Mouse (Mus musculus) hindbrain, embryonic 13.5 days (tissue): ENCODE measurements around the gene Armc6. TPM values are rescaled to one million over a fixed set of nuclear protein-coding genes. Genes with fewer than 3 reads are reported as not detected.
A peak's percentile ranks its signal among the peaks of the same experiment; 100 is the strongest.

Experiments used
- ATAC-seq: fragments of 200-750 bp; cut with Nextera tagmentation; 2 replicates; pipeline ENCODE4 v1.8.0; 2017; ENCODE audit warnings: moderate TSS enrichment; ENCODE audit not compliant: low FRiP score
- H3K27ac ChIP-seq: fragments of 300-500 bp; sonication (generic); 2 replicates; pipeline ENCODE4 v1.5.1; 2015; ENCODE audit warnings: inconsistent platforms, mild to moderate bottlenecking, moderate library complexity
- H3K27me3 ChIP-seq: fragments of 300-500 bp; sonication (generic); 2 replicates; pipeline ENCODE4 v1.6.1; 2015; ENCODE audit warnings: mild to moderate bottlenecking, inconsistent platforms
- H3K36me3 ChIP-seq: fragments of 300-500 bp; sonication (generic); 2 replicates; pipeline ENCODE4 v1.6.1; 2015; ENCODE audit warnings: mild to moderate bottlenecking, inconsistent platforms
- H3K4me1 ChIP-seq: fragments of 300-500 bp; sonication (generic); replicated peaks from 2 replicates; pipeline ENCODE4 v1.6.1; 2015; ENCODE audit warnings: inconsistent platforms
- H3K4me2 ChIP-seq: fragments of 300-500 bp; sonication (generic); 2 replicates; pipeline ENCODE4 v1.6.1; 2015; ENCODE audit warnings: inconsistent platforms, mild to moderate bottlenecking, moderate library complexity
- H3K4me3 ChIP-seq: fragments of 300-500 bp; sonication (generic); 2 replicates; pipeline ENCODE4 v1.5.1; 2015; ENCODE audit warnings: mild to moderate bottlenecking, inconsistent platforms
- H3K9ac ChIP-seq: fragments of 300-500 bp; sonication (generic); 2 replicates; pipeline ENCODE4 v1.6.1; 2015; ENCODE audit warnings: mild to moderate bottlenecking, inconsistent platforms
- H3K9me3 ChIP-seq: fragments of 300-500 bp; sonication (generic); 2 replicates; pipeline ENCODE4 v1.6.1; 2016; ENCODE audit warnings: inconsistent platforms
- WGBS: fragments of 180-500 bp; shearing (Covaris S2); methylation state at CpG from one replicate; pipeline ENCODE4 v1.1.7; 2015; 5-methylcytosine and 5-hydroxymethylcytosine counted together
- polyA plus RNA-seq: library from polyadenylated mRNA; unstranded; fragments of >200 nt; fragmentation: Nextera tagmentation; extraction: Ambion mirVana; gene quantifications from 2 replicates; pipeline ENCODE4 v1.2.1, GENCODE M21; 2015

Gene Armc6
- polyA plus RNA-seq, 1 experiment from 2014 or later: 79.1 TPM

DNA sequence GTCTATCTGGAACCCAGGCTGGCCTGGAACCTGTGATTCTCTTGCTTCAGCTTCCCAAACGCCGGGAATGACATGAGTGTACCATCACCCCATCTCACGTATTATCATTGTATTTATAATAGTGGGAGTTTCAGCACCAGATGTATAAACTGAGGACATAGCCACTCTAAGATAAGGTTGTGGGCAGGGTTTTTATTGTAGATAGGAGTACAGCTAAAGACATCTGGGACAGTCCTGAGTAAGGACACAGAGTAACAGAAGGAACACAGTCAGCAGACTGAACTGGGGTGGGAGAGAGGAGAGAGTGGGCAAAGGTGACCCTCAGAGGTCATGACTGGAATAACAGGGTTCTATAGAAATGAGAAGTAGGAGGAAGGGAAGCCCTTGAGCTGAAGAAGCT lies 33.4 kb upstream of the Armc6 start:
- Histone ChIP-seq H3K4me1 (no peaks in the 10 kb centered on the region), H3K4me2 (no peak overlapping the region), H3K27me3 (no peaks in the 10 kb centered on the region), H3K9me3 (no peaks in the 10 kb centered on the region), H3K27ac (no peak overlapping the region), H3K9ac (no peak overlapping the region), H3K4me3 (no peak overlapping the region), H3K36me3 (peaks cover 47% of the 10 kb centered on the region)
- WGBS: 90% methylated on average over 3 of the region's 3 CpGs
- no peak for ATAC-seq

DNA sequence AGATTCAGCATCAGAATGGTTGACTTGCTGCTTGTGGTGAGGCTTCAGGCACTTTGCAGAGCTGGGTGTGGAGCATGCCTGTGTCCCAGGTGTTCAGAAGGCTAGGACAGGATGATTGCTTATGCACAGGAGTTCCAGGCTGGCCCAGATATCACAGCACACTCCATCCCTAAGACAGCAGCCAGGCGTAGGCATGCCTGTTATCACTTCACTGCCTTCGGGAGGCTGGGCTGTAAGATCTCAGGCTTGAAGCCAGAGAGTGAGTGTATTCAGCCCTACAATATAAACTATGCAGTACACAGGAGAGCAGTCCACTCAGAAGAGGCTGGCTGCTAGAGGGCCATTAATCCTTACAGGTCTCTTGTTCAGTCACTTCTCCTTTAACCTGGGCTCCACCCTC lies 24.8 kb upstream of the Armc6 start:
- H3K9me3 ChIP-seq: no peaks in the 10 kb centered on the region
- no peak overlapping the region for H3K27ac ChIP-seq
- no peak for ATAC-seq
- H3K4me1 ChIP-seq: no peaks in the 10 kb centered on the region
- H3K9ac ChIP-seq: no peak overlapping the region
- no peak overlapping the region for H3K4me2 ChIP-seq
- 93% methylated on average over 2 of the region's 2 CpGs for WGBS
- no peak overlapping the region for H3K4me3 ChIP-seq
- H3K27me3 ChIP-seq: no peaks in the 10 kb centered on the region
- H3K36me3 ChIP-seq: peaks cover 100% of the 10 kb centered on the region

DNA sequence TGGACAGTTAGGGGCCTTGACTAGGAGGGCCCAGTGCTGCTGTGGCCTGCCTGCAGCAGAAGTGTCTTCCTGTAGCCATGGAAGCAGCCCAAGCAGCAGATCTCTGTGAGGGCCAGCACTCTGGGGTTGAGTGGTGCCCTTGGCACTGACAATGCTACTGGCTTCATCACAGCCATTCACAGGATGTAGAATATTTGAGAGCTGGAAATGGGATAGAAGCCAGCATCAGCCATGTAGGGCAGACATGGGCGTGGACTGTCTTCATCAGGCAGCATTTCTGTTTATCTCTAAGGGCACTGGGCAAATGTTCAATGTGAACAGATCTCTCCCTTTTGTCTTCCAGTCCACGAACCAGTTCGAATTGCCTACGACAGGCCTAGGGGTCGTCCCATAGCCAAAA lies 24.3 kb upstream of the Armc6 start:
- H3K9me3 ChIP-seq: no peaks in the 10 kb centered on the region
- H3K4me3 ChIP-seq: no peak overlapping the region
- no peak overlapping the region for H3K27ac ChIP-seq
- H3K36me3 ChIP-seq: peaks cover 100% of the 10 kb centered on the region
- no peak overlapping the region for H3K4me2 ChIP-seq
- no peaks in the 10 kb centered on the region for H3K27me3 ChIP-seq
- H3K9ac ChIP-seq: no peak overlapping the region; the same call in 1 of the 2 replicates
- H3K4me1 ChIP-seq: no peaks in the 10 kb centered on the region
- 92% methylated on average over 5 of the region's 5 CpGs for WGBS
- ATAC-seq: no peak

DNA sequence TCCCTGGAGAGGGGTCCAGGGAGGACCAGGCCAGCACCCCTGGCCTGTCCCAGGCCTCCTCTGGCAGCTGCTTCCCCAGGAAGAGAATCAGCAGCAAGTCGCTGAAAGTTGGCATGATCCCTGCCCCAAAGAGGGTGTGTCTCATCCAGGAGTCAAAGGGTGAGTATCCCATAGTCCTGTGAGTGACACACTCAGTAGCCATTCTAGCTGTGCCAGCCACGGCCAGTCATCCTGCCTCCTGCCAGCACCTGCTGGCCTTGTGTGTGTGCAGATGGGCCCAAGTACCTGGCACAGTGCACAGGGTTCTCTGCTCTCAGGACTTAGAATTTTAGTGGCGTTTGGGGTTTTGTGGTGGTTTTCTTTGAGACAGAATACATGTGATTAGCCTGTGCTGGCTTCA lies 23.2 kb upstream of the Armc6 start:
- no peak overlapping the region for H3K9ac ChIP-seq
- H3K9me3 ChIP-seq: no peaks in the 10 kb centered on the region
- no peak overlapping the region for H3K4me2 ChIP-seq
- H3K4me3 ChIP-seq: no peak overlapping the region
- H3K4me1 ChIP-seq: no peaks in the 10 kb centered on the region
- H3K36me3 ChIP-seq: peaks cover 100% of the 10 kb centered on the region
- no peaks in the 10 kb centered on the region for H3K27me3 ChIP-seq
- ATAC-seq: no peak
- WGBS: 93% methylated on average over 3 of the region's 3 CpGs
- no peak overlapping the region for H3K27ac ChIP-seq

DNA sequence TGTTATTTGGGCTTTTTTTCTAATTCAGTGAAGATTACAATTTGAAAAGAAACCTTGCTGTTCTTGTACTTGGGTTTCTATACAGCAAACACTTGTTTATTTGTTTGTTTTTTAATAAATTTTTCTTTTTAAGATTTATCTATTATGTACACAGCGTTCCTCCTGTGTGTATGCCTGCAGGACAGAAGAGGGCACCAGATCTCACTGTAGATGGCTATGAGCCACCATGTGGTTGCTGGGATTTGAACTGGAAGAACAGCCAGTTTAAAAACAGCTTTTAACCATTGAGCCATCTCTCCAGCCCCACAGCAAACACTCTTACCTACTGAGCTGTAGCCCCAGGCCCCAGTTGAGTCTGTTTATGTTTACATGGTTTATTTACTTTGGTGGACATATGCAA lies 20.4 kb upstream of the Armc6 start:
- H3K9ac ChIP-seq: no peak overlapping the region
- 82% methylated on average over 1 of the region's 1 CpGs for WGBS
- no peak overlapping the region for H3K4me3 ChIP-seq
- H3K9me3 ChIP-seq: no peaks in the 10 kb centered on the region
- no peak for ATAC-seq
- H3K27ac ChIP-seq: no peak overlapping the region
- no peaks in the 10 kb centered on the region for H3K27me3 ChIP-seq
- no peak overlapping the region for H3K4me2 ChIP-seq
- peaks cover 100% of the 10 kb centered on the region for H3K36me3 ChIP-seq
- H3K4me1 ChIP-seq: no peaks in the 10 kb centered on the region

DNA sequence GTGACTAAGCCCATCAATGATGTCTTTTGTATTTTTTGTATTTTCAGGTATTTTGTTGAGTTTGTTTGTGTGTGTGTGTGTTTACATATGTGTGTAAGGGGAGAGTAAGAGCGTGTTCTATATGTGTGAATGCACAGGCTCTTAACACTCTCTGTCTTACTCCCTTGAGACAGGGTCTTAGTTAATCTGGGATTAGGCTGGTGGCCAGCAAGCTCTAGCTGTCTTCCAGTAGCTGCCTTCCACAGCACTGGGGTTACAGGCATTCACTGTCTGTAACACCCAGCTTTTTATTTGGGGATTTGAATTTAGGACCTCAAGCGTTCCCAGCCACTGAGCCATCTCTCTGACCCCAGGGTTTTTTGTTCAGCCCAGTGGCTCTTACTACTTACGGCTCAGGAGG lies 13.6 kb upstream of the Armc6 start:
- Histone ChIP-seq H3K9ac (peak overlapping the region; percentile 35; the same call in 1 of the 2 replicates), H3K27ac (no peak overlapping the region), H3K36me3 (peaks cover 93% of the 10 kb centered on the region), H3K4me3 (no peak overlapping the region), H3K9me3 (no peaks in the 10 kb centered on the region), H3K4me1 (peaks cover 23% of the 10 kb centered on the region), H3K4me2 (no peak overlapping the region), H3K27me3 (no peaks in the 10 kb centered on the region)
- 94% methylated on average over 3 of the region's 3 CpGs for WGBS
- ATAC-seq: no peak

DNA sequence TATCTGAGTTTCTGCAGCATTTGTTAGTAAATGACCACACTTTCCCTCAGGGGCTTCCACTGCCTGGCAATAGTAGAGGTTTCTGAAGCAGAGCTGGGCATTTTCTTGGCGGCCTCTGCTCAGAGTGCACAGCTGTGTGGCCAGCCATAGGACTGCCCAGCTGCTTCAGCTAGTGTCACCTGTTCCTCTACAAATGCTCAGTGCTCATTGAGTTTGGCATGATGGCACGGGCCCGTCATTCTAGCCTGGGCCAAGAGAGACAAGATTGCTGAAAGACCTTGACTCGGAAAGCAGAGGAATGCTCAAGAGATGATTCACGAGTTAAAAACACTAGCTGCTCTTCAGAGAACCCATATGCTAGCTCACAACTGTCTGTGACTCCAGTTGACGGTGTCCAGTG lies 12.4 kb upstream of the Armc6 start:
- Histone ChIP-seq H3K9ac (no peak overlapping the region), H3K36me3 (peaks cover 93% of the 10 kb centered on the region), H3K27ac (no peak overlapping the region), H3K27me3 (no peaks in the 10 kb centered on the region), H3K4me1 (peaks cover 23% of the 10 kb centered on the region), H3K9me3 (no peaks in the 10 kb centered on the region), H3K4me2 (no peak overlapping the region), H3K4me3 (no peak overlapping the region)
- WGBS: 91% methylated on average over 6 of the region's 6 CpGs
- ATAC-seq: no peak

DNA sequence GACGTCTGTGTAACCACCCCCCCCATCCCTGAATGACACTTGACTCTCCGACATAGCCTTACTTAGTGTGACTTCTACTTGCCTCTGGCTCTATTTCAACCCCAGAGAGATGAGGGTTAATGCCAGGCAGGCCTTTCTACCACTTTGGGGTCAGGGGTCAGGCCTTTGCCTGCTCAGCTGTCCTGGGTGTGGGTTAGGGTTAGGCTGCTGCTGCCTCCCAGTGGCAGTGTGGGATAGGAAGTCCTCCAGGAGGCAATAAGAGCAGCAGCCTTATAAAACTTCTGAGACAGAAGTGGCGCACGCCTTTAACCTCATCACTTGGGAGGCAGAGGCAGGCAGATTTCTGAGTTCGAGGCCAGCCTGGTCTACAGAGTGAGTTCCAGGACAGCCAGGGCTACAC lies 6.4 kb upstream of the Armc6 start:
- WGBS: 87% methylated on average over 5 of the region's 5 CpGs
- Histone ChIP-seq H3K27ac (no peak overlapping the region), H3K36me3 (peaks cover 86% of the 10 kb centered on the region), H3K9ac (no peak overlapping the region), H3K27me3 (no peaks in the 10 kb centered on the region), H3K4me3 (no peak overlapping the region), H3K4me2 (no peak overlapping the region), H3K4me1 (peaks cover 40% of the 10 kb centered on the region), H3K9me3 (no peaks in the 10 kb centered on the region)
- ATAC-seq: no peak

DNA sequence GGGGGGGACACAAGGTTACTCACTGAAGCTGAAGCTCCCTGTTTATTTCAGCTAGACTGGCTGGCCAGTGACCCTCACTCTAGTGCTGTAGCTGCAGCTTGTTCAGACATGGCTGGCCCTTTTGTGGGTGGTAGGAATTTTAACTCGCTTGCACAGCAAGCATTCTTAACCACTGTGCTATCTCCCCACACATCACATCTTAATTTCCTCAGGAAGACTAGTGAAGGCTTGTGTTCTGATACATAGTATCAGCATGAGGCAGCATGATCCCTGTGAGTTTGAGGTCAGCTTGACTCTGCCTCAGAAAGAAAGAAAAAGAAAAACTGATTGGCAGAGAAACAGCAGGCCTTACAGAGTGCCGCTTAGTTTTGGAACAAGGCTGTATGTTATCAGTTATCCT lies 3.6 kb upstream of the Armc6 start:
- 91% methylated on average over 2 of the region's 2 CpGs for WGBS
- no peaks in the 10 kb centered on the region for H3K9me3 ChIP-seq
- no peak overlapping the region for H3K4me3 ChIP-seq
- H3K4me2 ChIP-seq: no peak overlapping the region
- H3K27ac ChIP-seq: no peak overlapping the region
- H3K4me1 ChIP-seq: peaks cover 43% of the 10 kb centered on the region
- peaks cover 63% of the 10 kb centered on the region for H3K36me3 ChIP-seq
- ATAC-seq: no peak
- no peaks in the 10 kb centered on the region for H3K27me3 ChIP-seq
- H3K9ac ChIP-seq: no peak overlapping the region

DNA sequence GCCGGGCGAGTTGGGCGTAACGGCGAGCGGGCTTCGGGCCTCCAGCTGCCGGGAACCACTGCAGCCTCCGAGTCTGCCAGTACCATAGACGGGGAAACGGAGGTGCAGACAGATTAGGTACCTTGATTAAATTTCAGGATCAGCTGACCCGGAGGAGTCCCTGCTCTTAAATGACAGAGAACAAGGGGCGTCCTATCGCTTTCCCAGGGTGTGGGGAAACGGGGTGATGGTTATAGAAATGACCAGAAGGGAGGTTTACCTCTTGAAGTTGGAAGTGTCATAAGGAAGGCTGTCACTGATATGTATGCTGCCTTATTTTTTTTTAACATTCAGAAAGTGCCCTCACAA lies 489 bp upstream of the Armc6 start:
- peaks cover 51% of the 10 kb centered on the region for H3K4me1 ChIP-seq
- no peaks in the 10 kb centered on the region for H3K27me3 ChIP-seq
- H3K4me3 ChIP-seq: peak overlapping the region; percentile 83
- WGBS: 0% methylated on average over 15 of the region's 15 CpGs
- peak overlapping the region; percentile 91 for H3K9ac ChIP-seq
- no peaks in the 10 kb centered on the region for H3K9me3 ChIP-seq
- no peak; the same call in 1 of the 2 replicates for ATAC-seq
- peak overlapping the region; percentile 96 for H3K27ac ChIP-seq
- peak overlapping the region; percentile 83 for H3K4me2 ChIP-seq
- H3K36me3 ChIP-seq: peaks cover 46% of the 10 kb centered on the region

DNA sequence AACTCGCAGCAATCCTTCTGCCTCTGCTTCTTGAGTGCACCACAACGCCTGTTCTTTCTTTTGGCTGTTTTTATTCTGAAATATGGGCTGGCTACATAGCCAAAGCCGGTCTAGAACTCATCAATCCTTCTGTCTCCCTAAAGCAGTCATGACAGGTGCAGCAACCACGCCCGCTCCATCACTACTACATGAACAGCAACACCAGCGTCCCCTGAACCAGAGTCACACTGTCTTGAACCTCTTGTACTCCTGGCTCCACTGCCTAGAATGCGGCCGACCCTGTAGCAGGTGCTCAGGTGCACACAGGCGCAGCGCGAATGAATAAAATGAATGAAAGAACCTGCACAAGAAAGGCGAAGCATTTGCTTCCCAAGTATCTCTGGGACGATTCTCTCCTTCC lies 660 bp downstream of the Armc6 start:
- peak overlapping the region; percentile 83 for H3K4me2 ChIP-seq
- H3K9ac ChIP-seq: peak overlapping the region; percentile 91
- WGBS: 5% methylated on average over 13 of the region's 13 CpGs
- H3K4me1 ChIP-seq: peaks cover 50% of the 10 kb centered on the region
- peaks cover 48% of the 10 kb centered on the region for H3K36me3 ChIP-seq
- no peaks in the 10 kb centered on the region for H3K27me3 ChIP-seq
- ATAC-seq: peak; percentile 43
- H3K27ac ChIP-seq: peak overlapping the region; percentile 96
- no peaks in the 10 kb centered on the region for H3K9me3 ChIP-seq
- H3K4me3 ChIP-seq: peak overlapping the region; percentile 83

DNA sequence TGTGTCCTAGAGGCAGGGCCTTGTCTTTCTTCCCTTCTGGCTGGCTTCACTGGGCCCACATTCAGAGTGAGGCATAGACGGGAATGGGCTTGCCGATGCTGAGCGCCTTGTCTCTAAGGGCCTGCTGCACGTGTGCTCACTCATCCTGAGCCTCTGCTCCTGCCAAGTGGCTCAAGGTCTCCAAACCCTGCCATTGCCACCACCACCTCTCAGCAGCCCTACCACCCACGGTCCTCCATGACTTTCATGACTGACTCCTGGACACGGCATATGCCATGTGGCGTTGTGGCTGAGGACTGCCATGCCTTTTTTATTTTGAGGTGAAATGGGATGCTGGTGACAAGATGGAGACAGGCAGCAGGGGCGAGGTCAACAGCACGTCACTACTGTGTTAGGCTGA lies 3.4 kb downstream of the Armc6 start:
- Histone ChIP-seq H3K9ac (no peak overlapping the region), H3K4me2 (no peak overlapping the region), H3K27ac (no peak overlapping the region), H3K9me3 (no peaks in the 10 kb centered on the region), H3K36me3 (peaks cover 42% of the 10 kb centered on the region), H3K4me1 (peaks cover 37% of the 10 kb centered on the region), H3K27me3 (no peaks in the 10 kb centered on the region), H3K4me3 (no peak overlapping the region)
- ATAC-seq: no peak
- WGBS: 92% methylated on average over 9 of the region's 9 CpGs

DNA sequence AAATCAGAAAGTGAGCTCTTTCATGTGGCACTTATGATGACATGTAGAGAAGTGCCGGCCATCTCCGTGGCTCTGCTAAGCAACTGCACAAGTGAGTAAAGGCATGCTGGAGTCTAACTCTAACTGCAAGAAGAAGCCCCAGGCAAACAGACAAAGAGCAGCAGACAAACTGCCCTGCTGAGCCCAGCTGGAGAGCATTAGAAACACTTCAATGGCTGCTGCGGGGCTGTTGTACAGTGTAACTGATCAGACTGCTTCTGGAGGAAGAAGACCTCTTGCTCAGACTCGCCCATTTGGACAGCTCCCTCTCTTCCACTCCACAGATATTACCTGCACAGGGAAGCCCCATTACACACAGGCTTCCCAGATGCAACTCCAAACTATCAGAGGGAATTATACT lies 6.3 kb downstream of the Armc6 start:
- 26% methylated on average over 4 of the region's 4 CpGs for WGBS
- Histone ChIP-seq H3K4me1 (peaks cover 19% of the 10 kb centered on the region; the same call in 1 of the 2 replicates), H3K27me3 (no peaks in the 10 kb centered on the region), H3K9ac (no peak overlapping the region), H3K36me3 (peaks cover 71% of the 10 kb centered on the region), H3K9me3 (no peaks in the 10 kb centered on the region), H3K4me2 (no peak overlapping the region), H3K27ac (peak overlapping the region; percentile 36; the same call in 1 of the 2 replicates), H3K4me3 (no peak overlapping the region)
- no peak for ATAC-seq

DNA sequence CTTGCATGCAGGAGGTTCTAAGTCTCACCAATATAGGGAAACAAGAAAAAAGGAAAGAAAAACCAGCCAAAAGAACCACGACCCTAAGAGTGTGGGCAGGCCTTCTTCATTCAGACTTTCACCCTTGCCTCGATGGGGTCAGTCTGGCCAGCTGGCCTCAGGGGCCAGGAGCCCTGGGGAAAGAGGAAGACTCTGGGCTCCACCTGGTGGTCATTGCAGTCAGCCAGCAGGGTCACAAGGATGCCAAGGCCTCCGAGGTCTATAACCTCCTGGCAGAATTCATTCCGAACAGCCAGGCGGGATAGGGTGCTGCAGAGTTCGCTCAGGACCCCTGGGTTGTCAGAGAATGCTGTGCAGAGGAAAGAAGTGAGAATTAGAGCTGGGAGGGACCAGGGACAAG lies 10.9 kb downstream of the Armc6 start:
- Histone ChIP-seq H3K4me3 (no peak overlapping the region), H3K27ac (no peak overlapping the region), H3K9ac (no peak overlapping the region), H3K27me3 (0 out of 2 replicates have a peak, but pooled peaks cover 4% of the 10 kb centered on the region), H3K4me1 (peaks cover 14% of the 10 kb centered on the region), H3K9me3 (no peaks in the 10 kb centered on the region), H3K36me3 (peaks cover 72% of the 10 kb centered on the region), H3K4me2 (no peak overlapping the region)
- WGBS: 53% methylated on average over 6 of the region's 6 CpGs
- ATAC-seq: no peak
